Mouse (Mus musculus) midbrain, embryonic 13.5 days (tissue): ENCODE measurements at regions not wholly inside any gene's neighbourhood (a gene's known extent, or its start where the extent isn't known, plus 50 kb on each side); places are given as distances from the start of the nearest gene placed in this dataset.
A peak's percentile ranks its signal among the peaks of the same experiment; 100 is the strongest.

Source experiments
- ATAC-seq: fragments of 200-750 bp; cut with Nextera tagmentation; 2 replicates; pipeline ENCODE4 v1.8.0; 2017; ENCODE audit warnings: mild to moderate bottlenecking, moderate TSS enrichment, moderate library complexity
- H3K27ac ChIP-seq: fragments of 300-500 bp; sonication (generic); 2 replicates; pipeline ENCODE4 v1.5.1; 2015; ENCODE audit warnings: inconsistent platforms, mild to moderate bottlenecking, moderate library complexity
- H3K27me3 ChIP-seq: fragments of 300-500 bp; sonication (generic); 2 replicates; pipeline ENCODE4 v1.6.1; 2015; ENCODE audit warnings: mild to moderate bottlenecking, inconsistent platforms
- H3K36me3 ChIP-seq: fragments of 300-500 bp; sonication (generic); 2 replicates; pipeline ENCODE4 v1.6.1; 2015; ENCODE audit warnings: mild to moderate bottlenecking, inconsistent platforms
- H3K4me1 ChIP-seq: fragments of 300-500 bp; sonication (generic); replicated peaks from 2 replicates; pipeline ENCODE4 v1.6.1; 2015; ENCODE audit warnings: inconsistent platforms
- H3K4me2 ChIP-seq: fragments of 300-500 bp; sonication (generic); replicated peaks from 2 replicates; pipeline ENCODE4 v1.6.1; 2015; ENCODE audit warnings: moderate library complexity, mild to moderate bottlenecking, inconsistent platforms
- H3K4me3 ChIP-seq: fragments of 300-500 bp; sonication (generic); replicated peaks from 2 replicates; pipeline ENCODE4 v1.5.1; 2015; ENCODE audit warnings: mild to moderate bottlenecking, inconsistent platforms
- H3K9ac ChIP-seq: fragments of 300-500 bp; sonication (generic); replicated peaks from 2 replicates; pipeline ENCODE4 v1.6.1; 2015; ENCODE audit warnings: mild to moderate bottlenecking, inconsistent platforms
- H3K9me3 ChIP-seq: fragments of 300-500 bp; sonication (generic); 2 replicates; pipeline ENCODE4 v1.6.1; 2016; ENCODE audit warnings: mild to moderate bottlenecking, inconsistent platforms
- WGBS: fragments of 180-500 bp; shearing (Covaris S2); methylation state at CpG from one replicate; pipeline ENCODE4 v1.1.7; 2015; 5-methylcytosine and 5-hydroxymethylcytosine counted together

DNA sequence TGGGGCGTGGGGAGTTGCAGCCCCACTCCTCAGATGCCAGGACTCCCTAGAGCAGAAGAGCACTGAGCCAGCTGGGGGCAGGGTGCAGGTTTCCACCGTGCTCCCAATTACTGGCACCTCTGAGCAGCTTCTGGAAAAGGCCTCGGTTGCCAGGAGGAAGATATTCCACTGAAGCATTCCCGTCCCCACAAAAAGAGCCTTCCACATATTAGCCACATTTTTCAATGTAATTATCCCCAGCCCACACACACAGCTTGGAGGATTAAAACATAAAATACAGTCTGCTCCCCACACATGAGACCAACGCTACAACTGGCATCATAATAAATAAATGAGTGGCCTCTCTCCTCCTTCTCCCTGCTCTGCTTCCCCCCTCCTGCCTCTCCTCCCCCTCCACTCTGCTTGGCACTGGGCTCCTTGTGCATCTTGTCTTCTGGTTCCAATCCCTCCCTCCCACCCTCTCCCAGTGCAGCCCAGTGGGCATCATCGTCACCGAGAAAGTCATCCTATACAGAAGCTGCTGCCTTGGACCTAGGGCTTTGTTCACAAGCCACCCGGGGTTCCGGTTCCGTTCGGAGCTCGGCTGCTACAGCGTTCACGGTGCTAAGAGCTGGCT lies 331.3 kb upstream of the Zmiz1 start:
- H3K9ac ChIP-seq: 0 out of 2 replicates have a peak overlapping the region, but pooled peaks have one; percentile 23
- 26% methylated on average over 14 of the region's 14 CpGs for WGBS

DNA sequence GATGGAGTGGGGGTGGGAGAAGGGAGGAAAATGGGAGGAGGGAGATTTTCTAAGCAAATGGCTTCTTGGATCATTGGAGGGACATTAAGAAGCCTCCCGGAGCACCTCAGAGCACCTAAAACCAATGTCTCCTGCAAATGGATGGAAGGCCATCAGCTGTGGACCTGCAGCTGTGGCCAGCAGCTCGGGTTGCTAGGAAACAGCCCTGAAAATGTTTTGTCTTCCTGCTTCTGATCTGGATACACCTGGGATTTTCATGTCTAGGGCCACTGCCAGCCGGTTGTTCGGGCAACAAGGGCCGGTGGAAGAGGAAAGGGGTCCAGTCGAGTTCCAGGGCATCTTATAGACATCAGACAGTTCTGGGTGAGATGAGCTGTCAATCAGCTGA lies 330.8 kb upstream of the Zmiz1 start:
- Histone ChIP-seq H3K27ac (peak overlapping the region; percentile 76), H3K4me3 (no peak overlapping the region), H3K9me3 (no peaks in the 10 kb centered on the region), H3K4me1 (peaks cover 42% of the 10 kb centered on the region), H3K4me2 (peak overlapping the region; percentile 19; the same call in 1 of the 2 replicates), H3K36me3 (no peaks in the 10 kb centered on the region), H3K9ac (0 out of 2 replicates have a peak overlapping the region, but pooled peaks have one; percentile 23), H3K27me3 (no peaks in the 10 kb centered on the region)
- ATAC-seq: peak; percentile 18; the same call in 1 of the 2 replicates
- 47% methylated on average over 6 of the region's 6 CpGs for WGBS

More for the DNA sequence above, 331.3 kb upstream of the Zmiz1 start:
- H3K27ac ChIP-seq: peak overlapping the region; percentile 76
- H3K27me3 ChIP-seq: no peaks in the 10 kb centered on the region
- H3K36me3 ChIP-seq: no peaks in the 10 kb centered on the region
- peaks cover 45% of the 10 kb centered on the region for H3K4me1 ChIP-seq
- no peaks in the 10 kb centered on the region for H3K9me3 ChIP-seq
- ATAC-seq: peak; percentile 62
- H3K4me3 ChIP-seq: no peak overlapping the region
- peak overlapping the region; percentile 19; the same call in 1 of the 2 replicates for H3K4me2 ChIP-seq

DNA sequence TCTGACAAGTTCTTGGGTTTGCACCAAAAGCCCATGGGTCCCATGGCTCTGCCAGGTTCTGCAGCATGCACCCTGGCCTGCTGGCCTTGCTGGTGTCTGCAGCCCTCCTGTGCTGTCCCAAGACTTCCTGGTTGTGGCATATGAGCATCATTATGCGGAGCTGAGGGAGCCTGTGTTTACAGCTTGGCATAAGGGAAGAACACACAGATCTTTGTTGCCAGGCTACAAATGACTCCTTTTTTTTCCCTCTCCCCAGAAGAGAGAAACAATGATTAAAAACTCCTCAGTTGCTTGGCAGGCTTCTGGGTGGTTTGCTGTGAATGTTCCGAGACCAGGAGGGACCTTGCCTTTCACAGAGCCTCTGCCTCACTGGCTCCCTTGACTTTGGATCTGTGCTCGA lies 323.6 kb upstream of the Zmiz1 start:
- Histone ChIP-seq H3K36me3 (no peaks in the 10 kb centered on the region), H3K27me3 (no peaks in the 10 kb centered on the region), H3K9me3 (no peaks in the 10 kb centered on the region), H3K9ac (no peak overlapping the region), H3K27ac (no peak overlapping the region), H3K4me2 (no peak overlapping the region), H3K4me3 (no peak overlapping the region), H3K4me1 (peaks cover 6% of the 10 kb centered on the region; the same call in 1 of the 2 replicates)
- WGBS: 75% methylated on average over 3 of the region's 3 CpGs
- ATAC-seq: no peak

- H3K4me1 ChIP-seq: peaks cover 11% of the 10 kb centered on the region; the same call in 1 of the 2 replicates
- 91% methylated on average over 8 of the region's 8 CpGs for WGBS
- ATAC-seq: no peak
Observed at GRCm38 (mm10) chr14:25137312-25137711, 321.7 kb upstream of the Zmiz1 start.

GRCm38 (mm10) chr14:25138485-25138884 lies 320.5 kb upstream of the Zmiz1 start:
- H3K4me1 ChIP-seq: peaks cover 11% of the 10 kb centered on the region; the same call in 1 of the 2 replicates
- H3K4me3 ChIP-seq: no peak overlapping the region
- ATAC-seq: no peak
- no peaks in the 10 kb centered on the region for H3K27me3 ChIP-seq
- no peak overlapping the region for H3K9ac ChIP-seq
- 81% methylated on average over 3 of the region's 3 CpGs for WGBS
- H3K36me3 ChIP-seq: no peaks in the 10 kb centered on the region
- H3K4me2 ChIP-seq: no peak overlapping the region
- H3K27ac ChIP-seq: no peak overlapping the region
- no peaks in the 10 kb centered on the region for H3K9me3 ChIP-seq

More at GRCm38 (mm10) chr14:25137312-25137711, 321.7 kb upstream of the Zmiz1 start:
- H3K4me3 ChIP-seq: no peak overlapping the region
- H3K36me3 ChIP-seq: no peaks in the 10 kb centered on the region
- no peak overlapping the region for H3K4me2 ChIP-seq
- no peak overlapping the region for H3K9ac ChIP-seq
- no peaks in the 10 kb centered on the region for H3K9me3 ChIP-seq
- H3K27me3 ChIP-seq: no peaks in the 10 kb centered on the region
- no peak overlapping the region for H3K27ac ChIP-seq

GRCm38 (mm10) chr14:25141933-25142332 lies 317.1 kb upstream of the Zmiz1 start:
- Histone ChIP-seq H3K27ac (no peak overlapping the region), H3K9ac (no peak overlapping the region), H3K36me3 (no peaks in the 10 kb centered on the region), H3K27me3 (no peaks in the 10 kb centered on the region), H3K4me3 (no peak overlapping the region), H3K9me3 (no peaks in the 10 kb centered on the region), H3K4me2 (no peak overlapping the region), H3K4me1 (0 out of 2 replicates have a peak, but pooled peaks cover 7% of the 10 kb centered on the region)
- ATAC-seq: no peak
- WGBS: 59% methylated on average over 9 of the region's 9 CpGs

DNA sequence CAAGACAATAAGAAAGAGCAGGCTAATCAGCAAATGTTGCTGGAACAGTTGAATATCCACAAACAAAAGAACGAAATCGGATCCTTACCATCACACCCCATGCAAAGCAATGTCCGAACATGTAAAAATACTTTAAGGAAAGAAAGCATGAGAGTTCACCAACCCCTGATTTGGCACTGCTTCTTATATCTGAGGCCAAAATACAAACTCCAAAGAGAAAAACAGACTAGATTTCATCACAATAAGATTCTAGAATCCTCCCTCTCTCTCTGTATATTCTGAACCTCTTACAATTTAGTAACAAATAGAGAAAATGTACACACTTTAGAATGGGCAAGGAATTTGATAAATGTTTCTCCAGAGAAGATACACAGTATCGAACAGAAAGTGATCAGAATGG lies 315.9 kb upstream of the Zmiz1 start:
- Histone ChIP-seq H3K9ac (no peak overlapping the region), H3K36me3 (no peaks in the 10 kb centered on the region), H3K9me3 (no peaks in the 10 kb centered on the region), H3K27ac (no peak overlapping the region), H3K4me2 (no peak overlapping the region), H3K27me3 (no peaks in the 10 kb centered on the region), H3K4me1 (0 out of 2 replicates have a peak, but pooled peaks cover 7% of the 10 kb centered on the region), H3K4me3 (no peak overlapping the region)
- 92% methylated on average over 4 of the region's 4 CpGs for WGBS
- ATAC-seq: no peak

- H3K27ac ChIP-seq: no peak overlapping the region
- H3K4me2 ChIP-seq: no peak overlapping the region
- no peak overlapping the region for H3K9ac ChIP-seq
- peaks cover 10% of the 10 kb centered on the region for H3K4me1 ChIP-seq
- no peaks in the 10 kb centered on the region for H3K36me3 ChIP-seq
- H3K4me3 ChIP-seq: no peak overlapping the region
- no peak for ATAC-seq
- H3K9me3 ChIP-seq: no peaks in the 10 kb centered on the region
- no peaks in the 10 kb centered on the region for H3K27me3 ChIP-seq
- WGBS: 95% methylated on average over 2 of the region's 2 CpGs
Observed at GRCm38 (mm10) chr14:25147731-25148130, 311.3 kb upstream of the Zmiz1 start.

DNA sequence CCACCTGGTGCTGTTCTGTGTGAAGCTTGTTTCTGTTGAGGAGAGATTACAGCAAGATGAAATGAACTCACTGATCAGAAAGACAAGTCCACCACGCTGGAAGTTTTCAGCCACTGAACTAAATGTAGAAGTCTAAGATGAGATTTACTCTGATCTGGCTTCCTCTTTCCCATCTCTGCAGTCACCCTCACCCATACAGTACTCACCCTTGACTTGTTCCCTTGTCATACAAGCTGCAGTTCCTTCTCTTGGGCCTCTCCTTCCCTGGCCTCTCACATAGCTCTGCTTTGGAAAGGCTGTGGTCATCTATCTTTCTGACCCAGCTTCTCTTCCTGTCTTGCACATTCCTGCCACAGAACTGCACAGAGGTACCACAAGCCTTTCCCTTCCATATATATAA lies 308.0 kb upstream of the Zmiz1 start:
- no peak overlapping the region for H3K9ac ChIP-seq
- peaks cover 16% of the 10 kb centered on the region for H3K4me1 ChIP-seq
- WGBS: 96% methylated on average over 1 of the region's 1 CpGs

DNA sequence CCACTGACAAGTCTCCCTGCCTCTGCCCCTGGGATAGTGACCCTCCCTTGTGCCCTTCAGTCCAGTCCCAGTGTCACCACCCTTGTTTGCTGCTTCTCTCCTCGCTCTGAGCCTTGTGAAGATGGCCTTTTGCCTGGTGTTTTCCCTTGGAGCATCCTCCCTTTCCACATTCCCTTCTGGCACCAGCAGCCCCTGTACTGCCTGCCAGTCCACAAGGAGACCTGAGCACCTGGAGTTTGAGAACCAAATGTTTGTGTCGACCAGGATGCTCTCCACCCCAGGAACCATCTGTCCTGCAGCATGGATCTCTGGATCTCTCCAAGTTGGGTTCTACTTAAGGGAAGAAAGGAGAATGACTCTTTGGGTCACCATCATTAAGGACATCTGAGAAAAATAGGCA lies 307.5 kb upstream of the Zmiz1 start:
- H3K4me1 ChIP-seq: peaks cover 21% of the 10 kb centered on the region

More for the DNA sequence above, 308.0 kb upstream of the Zmiz1 start:
- Histone ChIP-seq H3K4me3 (no peak overlapping the region), H3K27ac (no peak overlapping the region), H3K27me3 (no peaks in the 10 kb centered on the region), H3K4me2 (no peak overlapping the region), H3K36me3 (no peaks in the 10 kb centered on the region), H3K9me3 (no peaks in the 10 kb centered on the region)
- ATAC-seq: no peak

GRCm38 (mm10) chr14:25153573-25153972 lies 305.4 kb upstream of the Zmiz1 start:
- 85% methylated on average over 4 of the region's 4 CpGs for WGBS
- no peaks in the 10 kb centered on the region for H3K27me3 ChIP-seq
- ATAC-seq: no peak

More for the DNA sequence above, 307.5 kb upstream of the Zmiz1 start:
- Histone ChIP-seq H3K36me3 (no peaks in the 10 kb centered on the region), H3K4me3 (no peak overlapping the region), H3K9me3 (no peaks in the 10 kb centered on the region), H3K27me3 (no peaks in the 10 kb centered on the region), H3K4me2 (no peak overlapping the region), H3K9ac (no peak overlapping the region), H3K27ac (no peak overlapping the region)
- WGBS: 77% methylated on average over 2 of the region's 2 CpGs
- no peak for ATAC-seq

GRCm38 (mm10) chr14:25154180-25154579 lies 304.8 kb upstream of the Zmiz1 start:
- H3K4me3 ChIP-seq: no peak overlapping the region

More at GRCm38 (mm10) chr14:25153573-25153972, 305.4 kb upstream of the Zmiz1 start:
- no peak overlapping the region for H3K27ac ChIP-seq
- no peak overlapping the region for H3K4me3 ChIP-seq
- no peaks in the 10 kb centered on the region for H3K9me3 ChIP-seq
- no peak overlapping the region for H3K4me2 ChIP-seq
- peaks cover 25% of the 10 kb centered on the region for H3K4me1 ChIP-seq
- no peaks in the 10 kb centered on the region for H3K36me3 ChIP-seq
- no peak overlapping the region for H3K9ac ChIP-seq

More at GRCm38 (mm10) chr14:25154180-25154579, 304.8 kb upstream of the Zmiz1 start:
- no peaks in the 10 kb centered on the region for H3K9me3 ChIP-seq
- no peak overlapping the region for H3K9ac ChIP-seq
- ATAC-seq: no peak
- H3K27me3 ChIP-seq: no peaks in the 10 kb centered on the region
- no peak overlapping the region for H3K4me2 ChIP-seq
- no peaks in the 10 kb centered on the region for H3K36me3 ChIP-seq
- 58% methylated on average over 8 of the region's 8 CpGs for WGBS
- peaks cover 25% of the 10 kb centered on the region for H3K4me1 ChIP-seq
- H3K27ac ChIP-seq: no peak overlapping the region
